Mouse (Mus musculus) cerebellum, postnatal 25 days (tissue): ENCODE measurements around the gene Ptprf.

Experiments used
- DNase-seq, 2 experiments: peaks; one replicate each; pipeline ENCODE4 v3.0.0; 2021; ENCODE audit warnings: mixed read lengths in 2 of 2

Ptprf gene

GRCm38 (mm10) chr4:118257416-118257815 lies 33.8 kb downstream of the Ptprf start:
- no peak for DNase-seq

- no peak for DNase-seq
These were observed 35.0 kb downstream of the Ptprf start for GRCm38 (mm10) chr4:118256217-118256616.

GRCm38 (mm10) chr4:118254953-118255352 lies 36.3 kb downstream of the Ptprf start:
- no peak for DNase-seq

DNA sequence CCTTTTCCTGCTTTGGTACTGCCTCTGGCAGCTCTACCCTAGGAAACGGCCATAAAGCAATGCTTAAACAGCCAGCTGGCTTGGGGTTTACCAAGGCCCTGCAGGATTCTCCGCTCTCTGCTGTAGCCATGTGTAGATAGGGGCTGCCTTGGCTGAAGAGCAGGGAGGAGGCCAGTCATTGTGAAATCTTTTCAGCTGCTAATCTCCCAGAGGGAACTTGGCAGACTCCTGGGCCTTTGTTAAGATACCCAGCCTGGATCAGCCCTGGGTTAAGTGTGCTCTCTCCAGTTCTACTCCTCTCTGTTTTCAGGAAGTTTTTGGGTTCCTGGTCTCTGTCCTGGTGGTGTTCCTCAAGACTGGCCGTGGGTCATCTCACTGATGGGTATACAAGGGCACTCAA lies 43.9 kb downstream of the Ptprf start:
- DNase-seq, result no peak

DNA sequence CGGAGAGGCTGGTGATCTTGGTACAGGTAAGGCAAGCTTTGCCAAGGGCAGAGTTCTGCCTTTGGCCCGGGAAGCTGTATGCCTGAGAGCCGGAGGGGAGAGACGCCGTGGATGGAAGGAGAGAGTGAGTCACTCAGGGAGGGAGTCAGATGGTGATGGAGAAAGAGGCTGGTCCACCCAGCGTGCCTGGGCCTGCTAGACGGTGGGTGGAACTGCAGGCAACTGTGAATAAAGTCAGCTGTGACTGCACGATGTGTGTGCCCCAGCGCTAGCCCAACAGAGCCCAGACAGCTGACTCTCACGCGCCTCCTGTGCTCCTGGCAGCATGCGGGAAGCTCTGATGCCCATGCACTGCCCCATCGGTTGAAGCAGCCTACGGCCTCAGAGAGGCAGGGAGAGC lies 45.4 kb downstream of the Ptprf start:
- no peak for DNase-seq

DNA sequence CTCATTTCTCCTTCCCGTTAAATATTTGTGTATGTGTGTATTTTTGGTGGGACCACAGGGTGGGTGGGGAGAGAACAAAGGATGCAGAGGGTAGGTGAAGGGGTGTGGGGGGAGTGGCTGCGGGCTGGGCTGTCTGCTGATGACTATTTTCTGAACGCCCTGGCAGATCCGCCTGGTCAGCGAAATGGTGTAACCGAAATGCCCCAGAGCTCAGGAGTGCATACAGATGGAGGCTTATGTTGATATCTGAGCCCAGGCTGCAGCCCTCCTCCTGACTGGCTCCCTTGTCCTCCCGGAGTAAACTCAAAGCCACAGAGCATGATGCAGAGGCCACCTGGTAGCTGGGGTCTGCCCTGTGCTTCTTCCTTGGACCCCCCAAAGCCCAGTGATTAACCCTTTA lies 47.4 kb downstream of the Ptprf start:
- DNase-seq, result no peak

DNA sequence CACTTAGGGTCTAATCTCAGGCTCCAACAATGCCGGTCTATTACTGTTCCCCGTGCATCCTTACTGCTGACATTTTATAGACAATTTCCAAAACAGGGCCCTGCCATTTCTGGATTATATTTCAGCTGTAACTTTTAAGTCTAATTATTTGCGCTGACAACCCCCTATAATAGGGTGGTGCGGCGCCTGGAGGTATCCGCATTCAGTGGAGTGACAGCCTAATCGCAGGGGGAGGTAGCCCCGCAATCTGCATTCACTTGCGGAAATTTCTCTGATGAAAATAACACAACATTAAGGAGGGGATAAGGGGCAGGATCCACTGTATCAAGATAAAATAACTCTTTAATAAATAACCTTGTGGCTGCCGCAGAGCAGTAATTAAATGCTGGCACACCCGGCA lies 47.9 kb downstream of the Ptprf start:
- DNase-seq, result no peak

GRCm38 (mm10) chr4:118239960-118240689 lies 51.1 kb downstream of the Ptprf start:
- DNase-seq, result peak in 1 of 2 experiments; percentile 25

- no peak for DNase-seq
These were observed 52.5 kb downstream of the Ptprf start for GRCm38 (mm10) chr4:118238666-118239065.

- DNase-seq, result no peak
These were observed 54.3 kb downstream of the Ptprf start for GRCm38 (mm10) chr4:118236871-118237270.

DNA sequence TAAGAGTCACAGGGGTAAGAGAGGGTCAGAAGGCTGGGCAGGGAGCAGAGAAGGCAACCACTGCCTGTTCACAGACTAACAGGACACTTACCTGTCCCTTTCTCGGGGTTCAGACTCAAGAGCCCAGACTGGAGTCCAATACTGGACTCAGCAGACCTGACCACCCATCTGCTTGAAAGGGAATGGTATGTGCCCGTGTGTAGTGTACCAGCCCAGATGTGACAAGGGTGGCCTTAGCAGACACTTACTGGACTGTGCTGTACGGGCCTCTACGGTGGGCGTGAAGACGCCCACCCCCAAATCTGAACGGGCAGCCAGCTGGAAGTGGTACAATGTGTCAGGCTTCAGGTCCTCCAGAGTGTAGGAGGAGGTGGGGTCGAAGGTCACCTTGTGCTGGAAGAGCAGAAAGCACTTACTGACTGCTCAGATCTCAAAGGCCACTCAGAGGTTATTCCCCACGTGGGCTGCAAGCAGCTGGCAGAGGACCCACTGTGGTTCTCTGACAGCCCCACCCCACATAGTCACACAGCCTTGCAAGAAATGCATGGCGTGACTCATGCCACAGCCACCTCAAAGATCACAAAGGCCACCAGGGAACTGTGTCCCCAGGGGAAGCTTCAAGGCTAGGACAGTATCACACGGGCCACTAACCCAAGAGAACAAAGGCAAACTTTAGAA lies 56.4 kb downstream of the Ptprf start:
- no peak for DNase-seq

DNA sequence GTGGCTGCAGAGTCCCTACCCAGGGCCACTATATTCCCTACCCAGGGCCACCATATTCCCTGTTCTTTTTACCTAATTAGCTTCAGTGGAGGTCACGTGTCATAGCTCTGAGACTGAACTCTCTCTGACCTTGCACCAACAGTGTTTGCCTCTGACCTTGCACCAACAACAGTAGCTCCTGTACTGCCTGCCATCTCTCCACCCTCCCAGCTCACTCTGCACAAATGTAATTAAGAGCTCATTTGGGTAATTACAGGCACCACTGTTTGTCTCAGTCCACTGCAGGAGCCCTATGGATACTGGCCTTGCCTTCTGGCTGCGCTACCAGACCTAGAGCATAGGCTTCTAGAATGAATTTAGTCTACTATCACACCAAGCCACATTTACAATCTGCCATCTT lies 57.3 kb downstream of the Ptprf start:
- DNase-seq, result no peak

DNA sequence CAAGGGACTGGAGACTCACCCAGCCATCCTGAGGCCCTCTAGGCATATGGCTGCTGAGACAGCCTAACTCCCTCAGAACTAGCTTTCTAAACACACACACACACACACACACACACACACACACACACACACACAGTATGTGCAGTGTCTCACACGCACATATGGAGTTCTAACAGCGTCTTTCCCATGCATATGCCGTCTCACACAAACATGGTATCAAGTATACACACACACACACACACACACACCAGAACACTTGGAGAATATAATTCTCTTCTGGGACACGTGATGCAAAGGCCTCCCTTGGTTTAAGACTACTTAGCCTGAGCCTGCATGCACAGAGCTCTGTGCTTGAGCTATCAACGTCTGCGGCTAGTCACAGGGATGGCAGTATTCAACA lies 59.3 kb downstream of the Ptprf start:
- DNase-seq, result no peak

DNA sequence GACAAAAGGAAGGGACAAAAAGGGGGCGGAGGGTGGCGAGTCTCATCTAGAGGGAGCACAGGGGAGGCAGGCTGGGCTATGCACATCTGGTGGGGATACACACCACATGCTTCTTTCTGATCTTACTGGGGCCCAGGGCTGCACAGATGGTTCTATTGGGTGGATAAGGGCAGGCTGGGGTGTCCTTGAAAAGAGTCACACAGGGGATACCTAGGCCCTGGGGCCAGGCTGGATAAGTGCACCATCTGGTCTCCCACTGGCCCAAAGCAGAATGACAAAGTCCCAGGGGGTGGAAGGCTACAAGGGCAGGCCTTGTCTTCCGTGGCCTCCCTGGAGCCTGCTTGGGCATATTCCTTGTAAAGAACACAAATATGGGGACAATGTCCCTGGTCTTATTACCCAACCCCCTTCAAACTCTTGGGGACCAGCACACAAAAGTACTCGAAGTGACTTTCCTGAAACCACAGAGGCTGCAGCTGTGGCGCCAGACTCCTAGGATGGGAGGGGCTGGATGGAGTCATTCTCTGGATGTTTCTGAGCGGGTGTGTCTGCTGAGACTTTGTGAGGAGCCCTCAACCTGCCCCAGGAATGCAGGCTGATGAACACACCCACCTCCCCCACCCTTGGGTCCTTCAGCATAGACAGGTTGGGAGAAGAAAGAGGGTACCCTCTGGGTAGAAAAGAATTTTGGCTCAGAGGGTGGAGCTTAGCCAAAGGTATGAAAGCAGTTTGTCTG lies 62.0 kb downstream of the Ptprf start:
- no peak for DNase-seq

DNA sequence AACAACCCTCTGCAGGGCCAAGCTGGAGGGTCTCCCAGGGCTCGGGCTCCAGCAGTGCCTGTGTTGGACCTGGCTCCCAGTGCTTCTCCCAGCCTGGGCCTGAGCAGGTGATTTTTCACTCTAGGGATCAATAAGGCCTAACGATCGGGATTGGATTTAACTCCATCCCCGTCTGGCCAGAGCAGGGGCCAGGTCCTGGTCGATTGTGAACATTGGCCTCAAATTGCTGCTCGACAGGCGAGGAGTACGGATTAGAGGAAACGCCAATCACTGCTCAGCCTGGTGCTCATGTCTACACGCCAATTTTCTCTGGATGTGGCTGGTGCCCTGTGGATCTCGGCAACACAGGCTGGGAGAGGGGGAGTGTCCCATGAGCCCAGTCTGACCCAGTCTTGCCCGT lies 63.8 kb downstream of the Ptprf start:
- no peak for DNase-seq

DNA sequence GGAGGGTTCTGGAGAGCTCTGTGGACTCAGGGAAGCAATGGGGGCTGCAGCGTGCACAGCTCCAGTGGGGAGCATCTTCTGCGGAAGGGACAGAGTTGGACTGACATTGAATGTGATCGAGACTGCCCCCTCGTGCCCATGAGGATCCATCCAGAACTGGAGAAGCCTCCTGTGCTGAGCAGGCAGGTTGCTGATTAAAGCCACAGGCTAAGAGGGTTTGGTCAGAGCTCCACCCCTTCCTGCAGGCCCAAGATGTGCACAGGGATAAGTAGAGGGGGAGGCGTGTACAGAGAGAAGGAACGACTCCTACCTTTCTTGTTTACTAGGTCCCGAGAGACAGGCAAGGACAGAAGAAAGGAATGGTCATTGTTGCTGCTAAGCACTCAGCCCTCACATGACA lies 69.9 kb downstream of the Ptprf start:
- peak in 1 of 2 experiments; percentile 26 for DNase-seq

- DNase-seq, result no peak
These were observed 70.4 kb downstream of the Ptprf start for GRCm38 (mm10) chr4:118220756-118221155.

GRCm38 (mm10) chr4:118219487-118219886 lies 71.7 kb downstream of the Ptprf start:
- no peak for DNase-seq

DNA sequence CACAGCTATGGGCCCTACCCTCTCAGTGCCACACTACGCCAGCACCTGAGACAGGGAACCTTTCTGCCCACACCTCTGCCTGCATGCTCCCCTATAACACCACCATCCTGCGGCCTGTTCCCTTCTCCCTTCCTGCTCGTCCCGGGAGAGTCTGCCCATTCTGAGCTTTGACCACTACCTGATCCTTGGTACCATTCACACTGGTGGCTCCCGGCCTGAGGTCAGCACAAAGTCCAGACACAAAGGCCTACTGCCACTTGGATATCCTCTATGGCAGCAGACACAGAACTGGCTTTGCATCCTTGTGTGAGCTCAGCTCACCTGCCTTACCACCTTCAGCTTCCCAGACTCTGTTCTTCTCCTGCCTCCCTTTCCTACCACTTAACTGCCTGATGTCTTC lies 72.7 kb downstream of the Ptprf start:
- no peak for DNase-seq

DNA sequence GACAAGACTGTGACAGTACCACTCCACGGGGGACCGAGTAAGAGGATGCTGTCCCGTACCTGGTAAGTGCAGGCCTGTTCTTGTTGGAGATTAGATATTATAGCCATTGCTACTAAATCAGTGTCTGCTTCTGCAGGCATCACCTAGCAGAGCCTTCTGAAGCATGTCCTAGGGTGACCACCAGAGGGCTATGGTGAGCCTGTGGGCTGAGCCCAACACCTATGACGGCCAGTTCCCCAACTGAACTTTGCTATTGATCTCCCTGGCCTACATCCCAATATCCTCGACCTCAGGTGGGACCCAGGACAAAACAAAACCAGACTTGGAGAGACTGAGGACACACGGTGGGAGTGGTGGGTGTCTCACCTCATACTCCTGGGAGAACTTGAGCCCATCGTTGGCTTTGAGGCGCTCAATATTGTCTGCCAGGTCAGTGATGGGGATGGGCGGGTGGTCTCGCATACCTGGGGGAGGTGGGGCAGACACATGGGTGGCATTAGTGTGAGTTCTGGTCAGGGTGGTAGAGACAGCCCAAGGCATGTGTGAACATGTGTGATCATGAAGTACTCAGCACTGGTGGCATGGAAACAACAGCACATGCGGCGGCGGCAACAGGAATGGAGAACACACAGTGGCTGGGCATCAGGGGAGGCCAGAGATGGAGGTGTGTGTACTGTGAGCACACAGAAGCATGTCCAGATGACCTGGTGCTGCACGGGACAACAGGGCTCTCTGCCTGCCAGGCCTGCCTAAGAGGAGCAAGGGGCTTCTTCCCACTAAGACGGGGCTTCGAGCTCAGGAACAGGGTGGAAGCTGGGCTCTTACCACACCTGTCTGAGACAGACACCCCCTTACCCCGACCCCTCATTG lies 74.2 kb downstream of the Ptprf start:
- peak; percentile 74 to 87 for DNase-seq

DNA sequence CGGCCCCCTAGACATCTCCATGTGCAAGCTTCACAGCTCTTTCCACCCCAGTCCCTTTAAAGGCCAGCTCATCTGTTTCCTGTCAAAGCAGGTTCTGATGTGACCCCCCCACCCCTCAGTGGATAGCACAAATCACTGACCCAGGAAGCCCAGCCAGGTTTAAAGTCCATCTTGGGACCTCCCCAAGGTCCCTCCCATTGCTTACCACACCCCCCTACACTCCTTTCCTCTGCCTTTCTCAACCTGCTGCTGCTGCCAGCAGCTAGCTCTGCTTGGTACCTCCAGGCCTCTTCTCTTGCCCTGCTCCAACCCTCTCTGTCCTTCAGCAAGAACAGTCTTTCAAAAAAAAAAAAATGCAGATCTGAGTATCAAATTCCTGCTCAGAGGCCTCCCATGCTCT lies 76.3 kb downstream of the Ptprf start:
- DNase-seq, result no peak

DNA sequence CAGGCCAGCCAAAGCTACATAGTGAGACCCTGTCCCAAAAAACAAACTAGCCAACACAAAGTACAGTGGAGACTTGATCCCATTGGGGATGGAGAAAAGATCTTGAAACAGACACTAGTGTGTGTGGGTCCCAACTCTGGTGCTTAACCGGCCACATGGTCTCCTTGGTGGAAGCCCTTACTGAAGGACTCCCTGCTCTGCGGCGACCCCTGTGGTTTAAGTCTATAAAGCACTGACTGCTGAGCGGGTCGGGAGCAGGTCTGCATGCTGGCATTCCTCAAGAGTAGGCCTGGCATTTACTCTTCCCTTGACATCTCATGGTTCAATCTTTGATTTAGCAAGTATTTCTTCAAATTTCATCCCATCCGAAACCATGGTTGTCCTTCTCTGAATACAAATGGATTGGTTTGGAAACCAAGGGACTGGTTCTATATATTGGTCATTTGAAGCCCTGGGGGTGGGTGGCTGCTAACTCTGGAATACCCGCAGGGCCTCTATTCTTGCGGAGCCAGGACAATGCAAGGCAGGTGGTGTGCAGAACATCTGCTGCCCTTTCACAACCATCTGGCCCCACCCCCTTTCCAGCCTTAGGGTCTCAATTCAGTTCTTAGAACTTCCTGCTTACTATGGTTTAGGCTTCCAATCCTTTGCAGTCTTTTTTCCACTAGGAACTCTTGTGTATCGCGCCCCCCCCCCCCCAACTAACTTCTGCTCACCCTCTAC lies 84.1 kb downstream of the Ptprf start:
- DNase-seq, result no peak
